Mouse (Mus musculus): ENCODE results near the gene Olfr548-ps1. TPM values are rescaled to one million over a fixed set of nuclear protein-coding genes. Genes with fewer than 3 reads are reported as not detected.

The Olfr548-ps1 gene
- polyA plus RNA-seq, 1 experiment from 2014 or later, result not detected

GRCm38 (mm10) chr7:102564999-102565997, 24.6 kb downstream of the Olfr548-ps1 start, which contains the start of gene Trim21:
Gene Trim21, minus strand, starts transcription at chr7:102565486.
- peaks cover 10% of the 10 kb centered on the region for H3K4me1 ChIP-seq (ENCODE audit: control insufficient read depth, low read depth, low read length)
- H3K4me2 ChIP-seq (ENCODE audit: low read depth, low read length), result peak within 1 kb of the TSS; percentile 80
- H3K9ac ChIP-seq (ENCODE audit: low read depth, low read length), result peak within 1 kb of the TSS; percentile 75
- H3K27ac ChIP-seq (ENCODE audit: low read length), result peak within 1 kb of the TSS; percentile 41; the same call in 1 of the 2 replicates
- peaks cover 3% of the 10 kb centered on the region for H3K36me3 ChIP-seq (ENCODE audit: control insufficient read depth, insufficient read depth)
- H3K27me3 ChIP-seq (ENCODE audit: control insufficient read depth, insufficient read depth, low read depth, low read length), result no peaks in the 10 kb centered on the region
- H3K4me3 ChIP-seq (ENCODE audit: low read depth, low read length), result peak within 1 kb of the TSS; percentile 79
- no peaks in the 10 kb centered on the region for H3K9me3 ChIP-seq (replicated peaks; ENCODE audit: control insufficient read depth, low read length)
- ATAC-seq (ENCODE audit: low read depth), result peak; percentile 100
- 10% methylated on average over 10 of the region's 10 CpGs for WGBS (ENCODE audit: insufficient replicate concordance)

GRCm38 (mm10) chr7:102566219-102566618, 25.5 kb downstream of the Olfr548-ps1 start:
- 70% methylated on average over 4 of the region's 4 CpGs for WGBS (ENCODE audit: insufficient replicate concordance)
- peaks cover 3% of the 10 kb centered on the region for H3K36me3 ChIP-seq (ENCODE audit: control insufficient read depth, insufficient read depth)
- peaks cover 10% of the 10 kb centered on the region for H3K4me1 ChIP-seq (ENCODE audit: control insufficient read depth, low read depth, low read length)
- H3K4me3 ChIP-seq (ENCODE audit: low read depth, low read length), result no peak overlapping the region
- H3K27ac ChIP-seq (ENCODE audit: low read length), result no peak overlapping the region
- no peak overlapping the region for H3K4me2 ChIP-seq (ENCODE audit: low read depth, low read length)
- H3K9me3 ChIP-seq (replicated peaks; ENCODE audit: control insufficient read depth, low read length), result no peaks in the 10 kb centered on the region
- ATAC-seq (ENCODE audit: low read depth), result no peak
- H3K9ac ChIP-seq (ENCODE audit: low read depth, low read length), result no peak overlapping the region
- H3K27me3 ChIP-seq (ENCODE audit: control insufficient read depth, insufficient read depth, low read depth, low read length), result no peaks in the 10 kb centered on the region

GRCm38 (mm10) chr7:102571142-102571541, 30.4 kb downstream of the Olfr548-ps1 start, which contains the start of gene Olfr550:
Gene Olfr550, plus strand, starts transcription at chr7:102571442.
- 80% methylated on average over 8 of the region's 8 CpGs for WGBS (ENCODE audit: insufficient replicate concordance)
- no peak for ATAC-seq (ENCODE audit: low read depth)
- H3K4me1 ChIP-seq (ENCODE audit: control insufficient read depth, low read depth, low read length), result no peaks in the 10 kb centered on the region

GRCm38 (mm10) chr7:102573174-102573830, 32.6 kb downstream of the Olfr548-ps1 start:
- Histone ChIP-seq H3K9ac (ENCODE audit: low read depth, low read length) (no peak overlapping the region), H3K9me3 (replicated peaks; ENCODE audit: control insufficient read depth, low read length) (no peaks in the 10 kb centered on the region), H3K36me3 (ENCODE audit: control insufficient read depth, insufficient read depth) (no peaks in the 10 kb centered on the region), H3K27ac (ENCODE audit: low read length) (no peak overlapping the region), H3K4me1 (ENCODE audit: control insufficient read depth, low read depth, low read length) (no peaks in the 10 kb centered on the region), H3K4me2 (ENCODE audit: low read depth, low read length) (no peak overlapping the region), H3K4me3 (ENCODE audit: low read depth, low read length) (no peak overlapping the region), H3K27me3 (ENCODE audit: control insufficient read depth, insufficient read depth, low read depth, low read length) (no peaks in the 10 kb centered on the region)
- WGBS (ENCODE audit: insufficient replicate concordance), result 59% methylated on average over 3 of the region's 3 CpGs
- no peak for ATAC-seq (ENCODE audit: low read depth)

More at GRCm38 (mm10) chr7:102571142-102571541, 30.4 kb downstream of the Olfr548-ps1 start, which contains the start of gene Olfr550:
- H3K4me3 ChIP-seq (ENCODE audit: low read depth, low read length), result no peak within 1 kb of the TSS
- H3K9me3 ChIP-seq (replicated peaks; ENCODE audit: control insufficient read depth, low read length), result no peaks in the 10 kb centered on the region
- H3K36me3 ChIP-seq (ENCODE audit: control insufficient read depth, insufficient read depth), result no peaks in the 10 kb centered on the region
- H3K9ac ChIP-seq (ENCODE audit: low read depth, low read length), result no peak within 1 kb of the TSS
- no peaks in the 10 kb centered on the region for H3K27me3 ChIP-seq (ENCODE audit: control insufficient read depth, insufficient read depth, low read depth, low read length)
- no peak within 1 kb of the TSS for H3K27ac ChIP-seq (ENCODE audit: low read length)
- H3K4me2 ChIP-seq (ENCODE audit: low read depth, low read length), result no peak within 1 kb of the TSS

GRCm38 (mm10) chr7:102575998-102576397, 35.3 kb downstream of the Olfr548-ps1 start:
- no peaks in the 10 kb centered on the region for H3K4me1 ChIP-seq (ENCODE audit: control insufficient read depth, low read depth, low read length)
- WGBS (ENCODE audit: insufficient replicate concordance), result 15% methylated on average over 6 of the region's 6 CpGs
- H3K9me3 ChIP-seq (replicated peaks; ENCODE audit: control insufficient read depth, low read length), result no peaks in the 10 kb centered on the region
- H3K9ac ChIP-seq (ENCODE audit: low read depth, low read length), result no peak overlapping the region
- H3K27me3 ChIP-seq (ENCODE audit: control insufficient read depth, insufficient read depth, low read depth, low read length), result no peaks in the 10 kb centered on the region
- ATAC-seq (ENCODE audit: low read depth), result no peak
- no peak overlapping the region for H3K4me2 ChIP-seq (ENCODE audit: low read depth, low read length)
- no peak overlapping the region for H3K4me3 ChIP-seq (ENCODE audit: low read depth, low read length)
- no peaks in the 10 kb centered on the region for H3K36me3 ChIP-seq (ENCODE audit: control insufficient read depth, insufficient read depth)
- no peak overlapping the region for H3K27ac ChIP-seq (ENCODE audit: low read length)

- H3K9ac ChIP-seq (ENCODE audit: low read depth, low read length), result no peak within 1 kb of the TSS
- H3K27ac ChIP-seq (ENCODE audit: low read length), result no peak within 1 kb of the TSS
- 65% methylated on average over 3 of the region's 3 CpGs for WGBS (ENCODE audit: insufficient replicate concordance)
Observed at GRCm38 (mm10) chr7:102591786-102592185, 51.1 kb downstream of the Olfr548-ps1 start, which contains the start of gene Olfr551. Gene Olfr551, minus strand, starts transcription at chr7:102591886.

More at GRCm38 (mm10) chr7:102591786-102592185, 51.1 kb downstream of the Olfr548-ps1 start, which contains the start of gene Olfr551:
- no peak within 1 kb of the TSS for H3K4me2 ChIP-seq (ENCODE audit: low read depth, low read length)
- H3K36me3 ChIP-seq (ENCODE audit: control insufficient read depth, insufficient read depth), result no peaks in the 10 kb centered on the region
- H3K4me1 ChIP-seq (ENCODE audit: control insufficient read depth, low read depth, low read length), result no peaks in the 10 kb centered on the region
- no peaks in the 10 kb centered on the region for H3K27me3 ChIP-seq (ENCODE audit: control insufficient read depth, insufficient read depth, low read depth, low read length)
- no peak for ATAC-seq (ENCODE audit: low read depth)
- no peak within 1 kb of the TSS for H3K4me3 ChIP-seq (ENCODE audit: low read depth, low read length)
- H3K9me3 ChIP-seq (replicated peaks; ENCODE audit: control insufficient read depth, low read length), result no peaks in the 10 kb centered on the region

Other genes with a start within 250 kb of the Olfr548-ps1 start
- gene Rrm1, start 99.2 kb upstream of the Olfr548-ps1 start, polyA plus RNA-seq (2015; fragmentation: Nextera tagmentation; extraction: Ambion mirVana), result 153 and 174 TPM in 2 replicates
- 0.30 and 0.43 TPM in 2 replicates for gene Olfr543, start 59.2 kb upstream of the Olfr548-ps1 start, polyA plus RNA-seq (2015; fragmentation: Nextera tagmentation; extraction: Ambion mirVana)
- 0.05 and 0.08 TPM in 2 replicates for gene Olfr544, start 52.6 kb upstream of the Olfr548-ps1 start, polyA plus RNA-seq (2015; fragmentation: Nextera tagmentation; extraction: Ambion mirVana)
- not detected in 2 replicates for gene Olfr545, start 41.3 kb upstream of the Olfr548-ps1 start, polyA plus RNA-seq (2015; fragmentation: Nextera tagmentation; extraction: Ambion mirVana)
- not detected in 2 replicates for gene Olfr547, start 6.1 kb upstream of the Olfr548-ps1 start, polyA plus RNA-seq (2015; fragmentation: Nextera tagmentation; extraction: Ambion mirVana)
- not detected in 2 replicates for gene Olfr549, start 9.0 kb downstream of the Olfr548-ps1 start, polyA plus RNA-seq (2015; fragmentation: Nextera tagmentation; extraction: Ambion mirVana)
- gene Trim21, start 24.6 kb downstream of the Olfr548-ps1 start, polyA plus RNA-seq (2015; fragmentation: Nextera tagmentation; extraction: Ambion mirVana), result 0.25 and 0.37 TPM in 2 replicates
- gene Olfr550, start 30.5 kb downstream of the Olfr548-ps1 start, polyA plus RNA-seq (2015; fragmentation: Nextera tagmentation; extraction: Ambion mirVana), result not detected in 2 replicates
- gene Olfr551, start 51.0 kb downstream of the Olfr548-ps1 start, polyA plus RNA-seq (2015; fragmentation: Nextera tagmentation; extraction: Ambion mirVana), result not detected in 2 replicates
- not detected in 2 replicates for gene Olfr552, start 56.9 kb downstream of the Olfr548-ps1 start, polyA plus RNA-seq (2015; fragmentation: Nextera tagmentation; extraction: Ambion mirVana)
- not detected in 2 replicates for gene Olfr553, start 77.3 kb downstream of the Olfr548-ps1 start, polyA plus RNA-seq (2015; fragmentation: Nextera tagmentation; extraction: Ambion mirVana)
- not detected in 2 replicates for gene Olfr554, start 97.5 kb downstream of the Olfr548-ps1 start, polyA plus RNA-seq (2015; fragmentation: Nextera tagmentation; extraction: Ambion mirVana)
- not detected in 2 replicates for gene Olfr555, start 117.9 kb downstream of the Olfr548-ps1 start, polyA plus RNA-seq (2015; fragmentation: Nextera tagmentation; extraction: Ambion mirVana)
- not detected in 2 replicates for gene Olfr556, start 124.0 kb downstream of the Olfr548-ps1 start, polyA plus RNA-seq (2015; fragmentation: Nextera tagmentation; extraction: Ambion mirVana)
- 1.1 and 1.5 TPM in 2 replicates for gene Trim68, start 146.4 kb downstream of the Olfr548-ps1 start, polyA plus RNA-seq (2015; fragmentation: Nextera tagmentation; extraction: Ambion mirVana)
- gene Olfr557, start 155.0 kb downstream of the Olfr548-ps1 start, polyA plus RNA-seq (2015; fragmentation: Nextera tagmentation; extraction: Ambion mirVana), result not detected in 2 replicates
- gene Olfr558, start 161.3 kb downstream of the Olfr548-ps1 start, polyA plus RNA-seq (2015; fragmentation: Nextera tagmentation; extraction: Ambion mirVana), result not detected in 2 replicates
- not detected in 2 replicates for gene Olfr33, start 178.2 kb downstream of the Olfr548-ps1 start, polyA plus RNA-seq (2015; fragmentation: Nextera tagmentation; extraction: Ambion mirVana)
- gene Olfr559, start 186.6 kb downstream of the Olfr548-ps1 start, polyA plus RNA-seq (2015; fragmentation: Nextera tagmentation; extraction: Ambion mirVana), result not detected in 2 replicates
- gene Olfr560, start 218.5 kb downstream of the Olfr548-ps1 start, polyA plus RNA-seq (2015; fragmentation: Nextera tagmentation; extraction: Ambion mirVana), result not detected in 2 replicates
- 0.02 and 0.04 TPM in 2 replicates for gene Olfr78, start 218.6 kb downstream of the Olfr548-ps1 start, polyA plus RNA-seq (2015; fragmentation: Nextera tagmentation; extraction: Ambion mirVana)
- not detected in 2 replicates for gene Olfr561, start 230.3 kb downstream of the Olfr548-ps1 start, polyA plus RNA-seq (2015; fragmentation: Nextera tagmentation; extraction: Ambion mirVana)